Mouse (Mus musculus) liver, adult 2 months (tissue): ENCODE results near the gene D7Ertd443e. TPM values are rescaled to one million over a fixed set of nuclear protein-coding genes. Genes with fewer than 3 reads are reported as not detected.

Experiments used
- DNase-seq: peaks from one replicate; pipeline ENCODE4 v3.0.0-alpha.2; 2011; ENCODE audit warnings: low read depth, low spot score; ENCODE audit errors: extremely low read depth
- H3K27ac ChIP-seq: fragments of 200-500 bp; replicated peaks from 2 replicates; pipeline ENCODE4 v1.5.1; 2012; ENCODE audit warnings: low read depth, mild to moderate bottlenecking, control low read depth, inconsistent platforms, low read length; ENCODE audit not compliant: insufficient read depth
- H3K27me3 ChIP-seq: fragments of 200-500 bp; 2 replicates; pipeline ENCODE4 v1.6.1; 2012; ENCODE audit warnings: mild to moderate bottlenecking, moderate library complexity, low read length, inconsistent platforms; ENCODE audit not compliant: control insufficient read depth, insufficient read depth
- H3K36me3 ChIP-seq: fragments of 200-500 bp; 2 replicates; pipeline ENCODE4 v1.6.1; 2012; ENCODE audit warnings: low read length, inconsistent platforms; ENCODE audit not compliant: control insufficient read depth, insufficient read depth
- H3K4me1 ChIP-seq: fragments of 200-500 bp; 2 replicates; pipeline ENCODE4 v1.6.1; 2011; ENCODE audit warnings: low read length; ENCODE audit not compliant: control insufficient read depth, insufficient read depth
- H3K4me3 ChIP-seq: fragments of 200-500 bp; 2 replicates; pipeline ENCODE4 v1.5.1; 2011; ENCODE audit warnings: low read depth, mild to moderate bottlenecking, control low read depth, low read length, moderate library complexity; ENCODE audit not compliant: insufficient read depth
- H3K79me2 ChIP-seq: fragments of 200-500 bp; 2 replicates; pipeline ENCODE4 v1.6.1; 2012; ENCODE audit warnings: inconsistent platforms, mild to moderate bottlenecking, low read length, moderate library complexity; ENCODE audit not compliant: control insufficient read depth, insufficient read depth
- H3K9ac ChIP-seq: fragments of 200-500 bp; 2 replicates; pipeline ENCODE4 v1.6.1; 2012; ENCODE audit warnings: low read depth, mild to moderate bottlenecking, control low read depth, inconsistent platforms, low read length
- CTCF ChIP-seq: fragments of 200-500 bp; IDR thresholded peaks from 2 replicates; pipeline ENCODE4 v1.5.1; 2011; ENCODE audit warnings: low read depth, low read length, control low read depth
- POLR2A ChIP-seq: fragments of 200-500 bp; IDR thresholded peaks from 2 replicates; pipeline ENCODE4 v1.6.1; 2011; ENCODE audit warnings: low read length, control low read depth; ENCODE audit not compliant: insufficient read depth; ENCODE audit errors: extremely low read depth
- WGBS: fragments of 180-500 bp; shearing (Covaris S2); methylation state at CpG from one replicate; pipeline ENCODE4 v1.1.7; 2018; 5-methylcytosine and 5-hydroxymethylcytosine counted together
- polyA plus RNA-seq: library from polyadenylated mRNA; depleted of rRNA; stranded (reverse); fragments of >200 nt; gene quantifications from 2 replicates; pipeline ENCODE4 v1.2.3, GENCODE M21; 2012
- total RNA-seq: library from RNA; depleted of rRNA; stranded (reverse); fragments of >200 nt; gene quantifications from 2 replicates; pipeline ENCODE4 v1.2.3, GENCODE M21; 2014

The D7Ertd443e gene
- total and polyA plus RNA-seq, 2 experiments, result 0.09 TPM; not detected in 1

DNA sequence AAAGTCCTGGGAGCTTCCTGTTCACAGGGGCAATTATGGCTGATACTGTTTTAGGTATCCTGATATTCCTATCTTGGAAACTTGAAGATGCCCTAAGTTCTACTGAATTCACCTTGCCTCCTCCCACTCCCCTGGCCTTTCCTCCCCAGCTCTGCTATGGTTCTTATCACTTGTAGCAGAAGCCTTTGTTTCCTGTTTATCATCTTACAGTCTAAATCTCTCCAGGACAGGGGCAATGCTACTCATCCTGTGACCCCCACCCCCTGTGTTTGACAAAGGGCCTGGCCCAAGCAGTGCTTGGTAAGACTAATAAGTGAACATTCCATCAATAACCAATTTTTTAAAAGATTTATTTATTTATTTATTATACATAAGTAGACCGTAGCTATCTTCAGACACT lies 144.9 kb downstream of the D7Ertd443e start:
- Histone ChIP-seq H3K27me3 (no peaks in the 10 kb centered on the region), H3K4me1 (no peaks in the 10 kb centered on the region), H3K36me3 (no peaks in the 10 kb centered on the region), H3K27ac (no peak overlapping the region), H3K9ac (no peak overlapping the region), H3K4me3 (no peak overlapping the region), H3K79me2 (no peaks in the 10 kb centered on the region)
- no peak for TF ChIP-seq CTCF
- TF ChIP-seq POLR2A, result no peak
- no peak for DNase-seq
- WGBS, result 90% methylated on average over 1 of the region's 1 CpGs

DNA sequence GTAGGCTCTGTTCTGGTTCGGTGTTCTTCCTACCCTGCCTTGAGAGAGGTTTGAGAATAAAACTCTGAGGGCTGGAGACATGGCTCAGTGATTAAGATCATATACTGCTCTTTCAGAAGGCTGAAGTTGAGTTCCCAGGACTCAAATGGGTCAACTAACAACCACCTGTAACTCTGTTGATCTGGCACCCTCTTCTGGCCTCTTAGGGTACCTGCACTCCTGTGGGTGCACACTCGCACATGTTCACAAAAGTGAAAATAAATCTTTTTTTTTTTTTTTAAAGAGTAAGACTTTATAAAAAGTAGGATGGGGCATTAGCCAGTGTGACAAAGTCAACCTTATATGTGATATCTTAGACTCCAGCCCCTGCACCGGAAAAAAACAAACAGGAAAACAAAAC lies 146.6 kb downstream of the D7Ertd443e start:
- Histone ChIP-seq H3K27me3 (no peaks in the 10 kb centered on the region), H3K27ac (no peak overlapping the region), H3K9ac (no peak overlapping the region), H3K4me1 (no peaks in the 10 kb centered on the region), H3K79me2 (no peaks in the 10 kb centered on the region), H3K4me3 (no peak overlapping the region), H3K36me3 (no peaks in the 10 kb centered on the region)
- 99% methylated on average over 3 of the region's 3 CpGs for WGBS
- no peak for DNase-seq
- TF ChIP-seq POLR2A, result no peak
- no peak for TF ChIP-seq CTCF

DNA sequence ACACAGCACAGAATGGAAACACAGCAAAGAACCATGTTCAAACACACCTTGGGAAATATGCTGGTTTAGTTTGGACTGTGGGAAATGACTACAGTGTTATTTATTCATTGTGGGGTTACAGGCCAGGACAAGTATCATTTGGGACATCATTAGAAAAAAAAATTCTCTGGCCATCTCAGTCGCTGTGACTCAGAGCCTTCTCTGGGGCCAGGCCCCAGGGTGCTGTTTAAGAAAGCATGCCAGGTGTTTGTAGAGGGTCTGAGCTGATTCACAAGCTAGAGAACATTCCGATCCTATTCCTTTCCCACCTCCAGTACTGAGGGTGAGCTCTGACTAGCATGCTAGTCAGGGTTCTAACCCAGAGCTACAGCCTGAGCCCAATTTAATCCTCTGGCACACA lies 148.1 kb downstream of the D7Ertd443e start:
- H3K79me2 ChIP-seq, result no peaks in the 10 kb centered on the region
- WGBS, result 76% methylated on average over 2 of the region's 2 CpGs
- TF ChIP-seq POLR2A (no peak), CTCF (no peak)
- H3K36me3 ChIP-seq, result no peaks in the 10 kb centered on the region
- H3K27ac ChIP-seq, result no peak overlapping the region
- H3K4me3 ChIP-seq, result no peak overlapping the region
- no peak for DNase-seq
- H3K27me3 ChIP-seq, result no peaks in the 10 kb centered on the region
- no peak overlapping the region for H3K9ac ChIP-seq
- no peaks in the 10 kb centered on the region for H3K4me1 ChIP-seq

DNA sequence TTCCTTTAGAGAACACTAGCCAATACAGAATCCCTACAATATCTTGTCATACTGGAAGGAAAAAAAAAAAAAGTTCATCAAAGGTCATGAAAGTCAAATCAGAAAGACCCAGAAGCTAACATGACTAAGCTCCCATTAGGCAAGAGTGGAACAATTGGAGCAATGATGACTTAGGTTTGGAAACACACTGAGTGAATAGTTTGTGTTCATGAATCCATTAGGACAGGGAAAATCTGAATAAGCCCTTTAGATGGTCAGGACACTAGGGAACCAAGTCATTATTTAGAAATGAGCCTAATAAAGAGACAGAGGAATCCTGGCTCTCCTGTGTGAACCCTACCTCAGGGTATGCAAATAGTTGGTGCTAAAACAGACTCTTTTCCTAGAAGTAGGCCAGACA lies 148.7 kb downstream of the D7Ertd443e start:
- DNase-seq, result no peak
- no peaks in the 10 kb centered on the region for H3K36me3 ChIP-seq
- TF ChIP-seq CTCF (no peak), POLR2A (no peak)
- H3K27ac ChIP-seq, result no peak overlapping the region
- no peak overlapping the region for H3K4me3 ChIP-seq
- no peak overlapping the region for H3K9ac ChIP-seq
- H3K27me3 ChIP-seq, result no peaks in the 10 kb centered on the region
- H3K79me2 ChIP-seq, result no peaks in the 10 kb centered on the region
- no peaks in the 10 kb centered on the region for H3K4me1 ChIP-seq

DNA sequence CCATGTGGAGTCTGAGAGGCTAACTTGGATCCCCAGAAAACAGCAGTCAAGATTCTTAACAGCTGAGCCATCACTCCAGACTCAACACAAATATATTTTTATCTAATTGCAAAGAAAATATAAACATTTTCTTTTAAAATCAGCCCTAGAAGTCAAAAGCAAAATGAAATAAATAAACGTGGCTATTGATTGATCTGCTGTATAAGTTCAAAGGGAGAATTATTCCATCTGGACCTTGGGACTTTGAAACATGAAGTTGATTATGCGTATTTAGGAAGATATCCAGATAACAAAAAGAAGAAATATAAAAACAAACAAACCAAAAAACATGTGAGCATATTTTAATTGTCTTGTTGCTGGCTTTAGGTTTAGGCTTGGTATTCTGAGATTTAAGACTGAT lies 149.9 kb downstream of the D7Ertd443e start:
- no peak for DNase-seq
- H3K27me3 ChIP-seq, result no peaks in the 10 kb centered on the region
- no peaks in the 10 kb centered on the region for H3K36me3 ChIP-seq
- TF ChIP-seq CTCF (no peak), POLR2A (no peak)
- H3K9ac ChIP-seq, result no peak overlapping the region
- H3K4me3 ChIP-seq, result no peak overlapping the region
- H3K4me1 ChIP-seq, result no peaks in the 10 kb centered on the region; the same call in 1 of the 2 replicates
- H3K79me2 ChIP-seq, result no peaks in the 10 kb centered on the region
- no peak overlapping the region for H3K27ac ChIP-seq
- 35% methylated on average over 2 of the region's 2 CpGs for WGBS

DNA sequence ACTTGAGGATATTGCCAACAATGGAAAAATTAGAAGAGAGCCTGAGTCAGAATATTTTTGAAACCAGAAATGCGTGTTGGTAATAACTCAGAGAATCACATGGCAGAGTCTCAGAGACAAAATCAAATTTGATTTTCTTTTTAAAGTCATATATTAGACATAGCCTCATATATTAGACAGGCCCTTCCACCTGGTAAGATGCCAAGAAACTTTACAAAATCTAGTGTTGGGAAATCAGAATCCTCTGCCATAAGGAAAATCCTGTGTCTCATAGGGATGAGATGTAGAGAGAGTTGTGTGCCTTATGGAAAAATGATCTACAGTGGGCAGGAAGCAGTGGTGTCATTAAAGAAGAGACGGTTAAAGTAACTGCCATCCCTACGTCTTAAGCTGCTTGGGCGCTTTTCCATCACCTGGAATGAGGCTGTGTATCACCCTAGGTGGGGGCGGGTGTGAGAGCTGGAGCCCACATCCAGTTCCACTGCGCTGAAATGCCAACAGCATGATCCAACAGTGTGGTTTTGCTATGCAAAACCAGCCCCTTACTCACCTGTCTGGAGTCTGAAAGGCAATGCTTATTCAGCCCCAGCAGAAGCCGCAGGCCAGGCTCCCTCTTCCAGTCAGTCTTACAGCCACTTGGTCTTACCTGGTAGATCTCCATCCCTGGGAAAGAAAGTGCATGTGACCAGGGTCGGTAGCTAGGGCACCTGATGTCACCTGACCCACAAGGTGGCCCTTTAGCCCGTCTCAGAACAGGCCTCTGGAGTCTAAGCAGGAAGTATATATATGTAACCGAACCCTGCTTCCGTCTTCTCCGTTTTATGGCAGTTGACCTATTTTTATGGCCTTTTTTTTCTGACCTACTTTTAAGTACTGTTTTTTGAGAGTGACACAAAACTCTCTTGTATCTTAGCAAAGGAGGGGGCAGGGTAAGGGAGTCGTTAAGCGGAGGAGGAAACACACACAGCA lies 153.8 kb downstream of the D7Ertd443e start, which contains the start of gene Adam12:
Adam12 (minus strand) TSS at position 769 of the 969 bp plus-strand sequence.
- DNase-seq, result no peak
- no peaks in the 10 kb centered on the region for H3K36me3 ChIP-seq
- WGBS, result 80% methylated on average over 14 of the region's 14 CpGs
- no peaks in the 10 kb centered on the region for H3K27me3 ChIP-seq
- no peak for TF ChIP-seq CTCF
- TF ChIP-seq POLR2A, result no peak
- no peaks in the 10 kb centered on the region for H3K79me2 ChIP-seq
- H3K4me1 ChIP-seq, result peaks cover 2% of the 10 kb centered on the region; the same call in 1 of the 2 replicates
- H3K4me3 ChIP-seq, result no peak within 1 kb of the TSS
- H3K27ac ChIP-seq, result no peak within 1 kb of the TSS
- no peak within 1 kb of the TSS for H3K9ac ChIP-seq
